Mouse (Mus musculus) CH12.LX (cell line): Measurements from ENCODE around the gene Dusp2. TPM values are rescaled to one million over a fixed set of nuclear protein-coding genes. Genes with fewer than 3 reads are reported as not detected.
A peak's percentile ranks its signal among the peaks of the same experiment; 100 is the strongest.

ENCODE experiments used
- DNase-seq: peaks from one replicate; pipeline ENCODE4 v3.0.0-alpha.2; 2013; ENCODE audit errors: extremely low read depth
- H3K27ac ChIP-seq: 2 replicates; pipeline ENCODE4 v1.5.1; 2012; ENCODE audit warnings: low read depth, mild to moderate bottlenecking, control low read depth, moderate library complexity; ENCODE audit not compliant: insufficient read depth
- H3K27me3 ChIP-seq: replicated peaks from 2 replicates; pipeline ENCODE3; 2012; ENCODE audit warnings: inconsistent platforms
- H3K36me3 ChIP-seq, 2 experiments: replicated peaks in 1 of 2; 2 replicates each; pipeline versions ENCODE3 to v1.6.1; 2012; ENCODE audit warnings: inconsistent platforms in 1 of 2, low read length in 1 of 2, mild to moderate bottlenecking in 1 of 2, mixed read lengths in 1 of 2, moderate library complexity in 1 of 2; ENCODE audit not compliant: control insufficient read depth in 1 of 2, insufficient read depth in 1 of 2
- H3K4me1 ChIP-seq, 2 experiments: 2 replicates each; pipeline ENCODE4 v1.6.1; 2012; ENCODE audit warnings: inconsistent platforms in 1 of 2, moderate library complexity in 1 of 2; ENCODE audit not compliant: insufficient read depth in 2 of 2, control insufficient read depth in 1 of 2
- H3K4me2 ChIP-seq: 2 replicates; pipeline ENCODE4 v1.6.1; 2012; ENCODE audit warnings: low read depth, mild to moderate bottlenecking, control low read depth; ENCODE audit not compliant: poor library complexity, insufficient read depth, severe bottlenecking
- H3K4me3 ChIP-seq, 3 experiments: fragments of 150-350 bp in 1 of 3; sonication (generic) in 1 of 3; replicated peaks in 1 of 3; 2 replicates each; pipeline versions ENCODE3 to v1.5.1; 2011 to 2012; ENCODE audit warnings: low read depth in 2 of 3, low read length in 2 of 3, mild to moderate bottlenecking in 2 of 3, moderate library complexity in 2 of 3, control low read depth in 1 of 3, improper control_type of control experiment in 1 of 3, inconsistent platforms in 1 of 3, mixed read lengths in 1 of 3; ENCODE audit not compliant: poor library complexity in 1 of 3
- H3K79me2 ChIP-seq: replicated peaks from 2 replicates; pipeline ENCODE4 v1.6.1; 2012; ENCODE audit warnings: mild to moderate bottlenecking, moderate library complexity; ENCODE audit not compliant: control insufficient read depth, poor library complexity, insufficient read depth, severe bottlenecking; ENCODE audit errors: extremely low read depth
- H3K9ac ChIP-seq: 2 replicates; pipeline ENCODE4 v1.6.1; 2012; ENCODE audit warnings: low read depth, mild to moderate bottlenecking, control low read depth, moderate library complexity; ENCODE audit not compliant: insufficient read depth
- H3K9me3 ChIP-seq: replicated peaks from 2 replicates; pipeline ENCODE3; 2012; ENCODE audit warnings: low read length, inconsistent platforms, mixed read lengths
- BHLHE40 ChIP-seq: IDR thresholded peaks from 2 replicates; pipeline ENCODE4 v1.6.1; 2011; ENCODE audit warnings: mild to moderate bottlenecking, low read depth, low read length, improper control_type of control experiment
- CHD1 ChIP-seq: IDR thresholded peaks from 2 replicates; pipeline ENCODE4 v1.6.1; 2012; ENCODE audit warnings: low read depth, low read length, improper control_type of control experiment, inconsistent platforms
- CHD2 ChIP-seq: IDR thresholded peaks from 2 replicates; pipeline ENCODE4 v1.6.1; 2011; ENCODE audit warnings: low read length, improper control_type of control experiment
- CTCF ChIP-seq, 2 experiments: IDR thresholded peaks in 1 of 2; conservative IDR thresholded peaks in 1 of 2; 2 replicates each; pipeline ENCODE4 v1.5.1; 2011 to 2012; ENCODE audit warnings: low read depth in 2 of 2, low read length in 2 of 2, improper control_type of control experiment in 1 of 2, inconsistent platforms in 1 of 2, mild to moderate bottlenecking in 1 of 2, moderate library complexity in 1 of 2
- E2F4 ChIP-seq: IDR thresholded peaks from 2 replicates; pipeline ENCODE4 v1.6.1; 2011; ENCODE audit warnings: low read depth, low read length, improper control_type of control experiment; ENCODE audit not compliant: insufficient replicate concordance
- ELF1 ChIP-seq: IDR thresholded peaks from 2 replicates; pipeline ENCODE4 v1.6.1; 2014; ENCODE audit warnings: low read depth, mild to moderate bottlenecking, inconsistent platforms, low read length, improper control_type of control experiment
- EP300 ChIP-seq: IDR thresholded peaks from 2 replicates; pipeline ENCODE4 v1.6.1; 2011; ENCODE audit warnings: low read length, improper control_type of control experiment
- ETS1 ChIP-seq: conservative IDR thresholded peaks from 2 replicates; pipeline ENCODE4 v1.6.1; 2012; ENCODE audit warnings: low read depth, mild to moderate bottlenecking, inconsistent platforms, low read length, improper control_type of control experiment, moderate library complexity
- IRF4 ChIP-seq: IDR thresholded peaks from 2 replicates; pipeline ENCODE4 v1.6.1; 2014; ENCODE audit warnings: low read depth, mild to moderate bottlenecking, inconsistent platforms, low read length, improper control_type of control experiment
- KAT2A ChIP-seq: IDR thresholded peaks from 2 replicates; pipeline ENCODE4 v1.6.1; 2012; ENCODE audit warnings: low read length, improper control_type of control experiment, inconsistent platforms; ENCODE audit not compliant: insufficient replicate concordance
- MAZ ChIP-seq: IDR thresholded peaks from 2 replicates; pipeline ENCODE4 v1.6.1; 2012; ENCODE audit warnings: low read depth, mild to moderate bottlenecking, inconsistent platforms, low read length, improper control_type of control experiment, moderate library complexity
- MEF2A ChIP-seq: IDR thresholded peaks from 2 replicates; pipeline ENCODE4 v1.6.1; 2014; ENCODE audit warnings: low read depth, mild to moderate bottlenecking, inconsistent platforms, low read length, improper control_type of control experiment, borderline replicate concordance
- PAX5 ChIP-seq: IDR thresholded peaks from 2 replicates; pipeline ENCODE4 v1.6.1; 2012; ENCODE audit warnings: low read length, inconsistent platforms, mixed read lengths
- SIN3A ChIP-seq: IDR thresholded peaks from 2 replicates; pipeline ENCODE4 v1.6.1; 2012; ENCODE audit warnings: low read length, improper control_type of control experiment, inconsistent platforms
- TCF12 ChIP-seq: IDR thresholded peaks from 2 replicates; pipeline ENCODE4 v1.6.1; 2014; ENCODE audit warnings: low read depth, mild to moderate bottlenecking, inconsistent platforms, low read length, improper control_type of control experiment
- UBTF ChIP-seq: IDR thresholded peaks from 2 replicates; pipeline ENCODE4 v1.6.1; 2012; ENCODE audit warnings: low read depth, mild to moderate bottlenecking, inconsistent platforms, low read length, improper control_type of control experiment, moderate library complexity
- dilution Hi-C: fragments of 300-500 bp; cut with MboI; formaldehyde crosslinking; loops from 2 replicates; pipeline ENCODE4 v1.14.3; 2020; ENCODE audit warnings: low sequenced_read_pairs; ENCODE audit not compliant: extremely low pct_unique_long_range_greater_than_20kb, extremely low pct_ligation_motif_present
- in situ Hi-C: fragments of 300-500 bp; cut with MboI; formaldehyde crosslinking; loops from 3 replicates; pipeline ENCODE4 v1.14.3; 2019; ENCODE audit warnings: low sequenced_read_pairs, low pct_ligation_motif_present, low pct_unique_long_range_greater_than_20kb, mixed read lengths
- polyA plus RNA-seq: library from polyadenylated mRNA; unstranded; fragments of >175 nt; gene quantifications from 2 replicates; pipeline ENCODE4 v1.2.1, GENCODE M21; 2012; ENCODE audit warnings: low read depth; ENCODE audit not compliant: insufficient read length
- total RNA-seq, 2 experiments: library from RNA; depleted of rRNA; stranded (reverse); fragments of 300-350 nt in 1 of 2; fragments of >200 nt in 1 of 2; gene quantifications; 2 replicates each; pipeline ENCODE4 v1.2.3; 2012 to 2014

The Dusp2 gene
- total and polyA plus RNA-seq, 3 experiments, result 57.8 to 107 (median 81.5) TPM

DNA sequence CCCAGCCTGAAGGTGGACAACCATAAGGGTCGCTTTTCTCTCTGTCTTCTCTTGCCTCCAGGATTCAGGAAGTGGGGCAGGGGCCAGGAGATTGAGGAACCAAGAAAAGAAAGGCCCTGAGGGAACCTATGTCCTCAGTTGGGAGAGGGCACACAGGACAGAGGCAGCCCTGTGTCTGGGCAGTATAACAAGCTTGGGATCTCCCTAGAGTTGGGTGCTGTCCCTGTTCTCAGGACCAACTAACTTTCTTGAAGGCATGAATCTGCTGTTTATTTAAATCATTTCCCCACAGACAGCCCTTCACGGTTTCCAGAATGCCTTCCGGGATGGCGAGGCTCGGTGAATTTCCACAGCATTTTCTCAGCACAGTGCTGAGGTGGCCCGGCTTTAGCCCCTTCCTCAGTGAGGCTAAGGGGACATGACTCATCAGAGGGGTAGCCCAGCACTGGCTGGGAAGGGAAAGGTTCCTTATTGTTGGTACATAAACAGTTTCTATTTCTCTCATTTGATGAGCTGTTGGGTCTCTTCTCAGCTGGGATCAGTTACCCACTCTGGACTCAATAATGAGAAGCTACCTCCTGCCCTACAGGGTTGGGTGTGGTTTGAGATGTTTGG is 13.2 kb upstream of the Dusp2 start:
- peak overlapping the region; percentile 36 for H3K27ac ChIP-seq
- 0 out of 2 replicates have a peak overlapping the region, but pooled peaks have one; percentile 5 for H3K9ac ChIP-seq
- H3K4me3 ChIP-seq, result no peak overlapping the region
- no peaks in the 10 kb centered on the region for H3K79me2 ChIP-seq
- peak overlapping the region; percentile 6; the same call in 1 of the 2 replicates for H3K4me2 ChIP-seq
- dilution Hi-C loops, result no loop called here
- peaks cover 34 to 90% of the 10 kb centered on the region in 2 experiments for H3K4me1 ChIP-seq
- TF ChIP-seq E2F4, result no peak
- peak; percentile 60; the same call in 1 of the 2 replicates for TF ChIP-seq ELF1
- peak; percentile 55 for TF ChIP-seq BHLHE40
- TF ChIP-seq KAT2A, result no peak
- peak; percentile 76 for TF ChIP-seq IRF4
- peak; percentile 47; the same call in 1 of the 2 replicates for TF ChIP-seq CHD1
- no peak for TF ChIP-seq CTCF (conservative IDR thresholded peaks at IDR 0.05 in 1 of 2, IDR thresholded peaks at IDR 0.05 in 1 of 2; ENCODE audit: low read depth in 2 of 2, low read length in 2 of 2)
- TF ChIP-seq EP300, result 0 out of 2 replicates have a peak, but pooled peaks have one; percentile 19
- 0 out of 2 replicates have a peak, but pooled peaks have one; percentile 54 for TF ChIP-seq MAZ
- peak; percentile 59 for TF ChIP-seq ETS1
- peak; percentile 52; the same call in 1 of the 2 replicates for TF ChIP-seq SIN3A
- TF ChIP-seq, all 38 proteins: peak for 8
- DNase-seq, result peak; percentile 44
- peaks cover 0 to 16% of the 10 kb centered on the region in 2 experiments for H3K36me3 ChIP-seq
- no peaks in the 10 kb centered on the region for H3K27me3 ChIP-seq
- no peaks in the 10 kb centered on the region for H3K9me3 ChIP-seq
- in situ Hi-C loops, result no loop called here

DNA sequence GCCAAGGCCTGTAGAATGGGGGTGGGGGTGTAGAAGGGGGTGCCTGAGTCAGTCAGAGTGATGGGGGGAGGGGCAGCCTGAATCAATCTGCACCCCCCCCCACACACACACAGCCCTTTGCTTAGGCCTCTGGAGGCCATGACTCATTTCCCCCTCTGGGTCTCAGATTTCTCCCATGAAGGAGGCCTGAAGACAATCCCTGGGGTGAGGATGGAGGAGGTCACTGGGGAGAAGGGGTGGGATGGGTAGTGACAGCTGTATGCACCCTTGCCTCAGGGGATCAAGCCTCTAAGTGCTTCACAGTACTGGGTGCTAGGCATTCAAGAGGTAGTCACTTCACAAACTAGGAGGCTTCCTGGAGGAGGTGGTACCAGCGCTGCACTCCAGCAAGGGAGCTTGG is 12.3 kb upstream of the Dusp2 start:
- Histone ChIP-seq H3K79me2 (no peaks in the 10 kb centered on the region), H3K4me3 (no peak overlapping the region), H3K9ac (no peak overlapping the region), H3K4me2 (peak overlapping the region; percentile 6), H3K27ac (peak overlapping the region; percentile 36), H3K36me3 (peaks cover 0 to 22% of the 10 kb centered on the region in 2 experiments), H3K4me1 (peaks cover 41 to 93% of the 10 kb centered on the region in 2 experiments), H3K27me3 (no peaks in the 10 kb centered on the region), H3K9me3 (no peaks in the 10 kb centered on the region)
- peak; percentile 83 for DNase-seq
- TF ChIP-seq MEF2A (peak; percentile 63; the same call in 1 of the 2 replicates), ETS1 (peak; percentile 94), BHLHE40 (peak; percentile 73), CHD2 (peak; percentile 82), TCF12 (peak; percentile 63; the same call in 1 of the 2 replicates), MAZ (peak; percentile 68), PAX5 (no peak), CTCF (conservative IDR thresholded peaks at IDR 0.05 in 1 of 2, IDR thresholded peaks at IDR 0.05 in 1 of 2; ENCODE audit: low read depth in 2 of 2, low read length in 2 of 2) (no peak), EP300 (peak; percentile 79), KAT2A (0 out of 2 replicates have a peak, but pooled peaks have one; percentile 60), E2F4 (no peak), IRF4 (peak; percentile 81), UBTF (no peak)
- in situ Hi-C loops (no loop called here), dilution Hi-C loops (no loop called here)
